Mouse (Mus musculus) ZHBTc4 (cell line): ENCODE data around the gene Slc25a17.

Experiments
- DNase-seq: peaks from one replicate; pipeline ENCODE4 v3.0.0-alpha.2; 2011; ENCODE audit warnings: low read depth, low spot score

Gene Slc25a17

DNA sequence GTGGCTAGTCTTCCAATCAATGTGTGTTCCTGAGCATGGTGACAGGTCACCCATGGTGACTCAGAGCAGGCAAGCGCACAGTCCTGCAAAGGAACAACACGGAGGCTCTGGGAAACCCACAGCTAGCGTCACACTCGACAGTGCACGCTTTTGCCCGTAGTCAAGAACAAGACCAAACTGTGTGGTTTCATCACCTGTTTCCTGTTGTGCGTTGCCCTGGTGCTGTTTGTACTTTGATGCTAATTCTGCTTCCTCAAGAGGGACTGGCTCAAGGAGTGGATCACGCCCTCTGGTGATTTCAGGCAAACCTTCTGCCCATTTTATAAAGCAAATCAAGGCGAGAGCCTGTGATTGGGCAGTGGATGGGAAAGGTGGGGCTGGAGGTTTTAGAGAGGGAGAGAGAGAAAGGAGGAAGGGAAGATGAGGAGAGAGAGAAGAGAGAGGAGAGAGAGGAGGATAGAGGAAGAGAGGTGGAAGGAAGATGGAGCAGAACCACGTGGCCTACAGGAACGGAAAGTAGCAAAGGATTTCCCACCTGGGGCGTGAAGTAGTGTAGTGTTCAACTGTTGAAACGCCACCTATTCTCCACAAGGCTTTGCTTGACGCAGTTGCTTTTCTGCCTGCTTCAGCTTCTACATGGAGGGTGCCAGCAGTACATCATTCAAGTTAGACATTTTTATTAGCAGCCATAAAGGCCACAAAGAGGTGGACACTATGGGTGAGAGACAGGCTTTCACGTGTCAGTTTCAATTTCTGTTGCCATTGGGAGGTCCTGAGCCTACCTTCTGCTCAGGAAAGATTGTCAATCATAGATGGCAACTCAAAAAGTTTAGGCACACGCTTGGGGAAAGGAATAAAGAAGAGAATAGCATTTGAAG, 59.2 kb downstream of the Slc25a17 start:
- DNase-seq = peak; percentile 66

DNA sequence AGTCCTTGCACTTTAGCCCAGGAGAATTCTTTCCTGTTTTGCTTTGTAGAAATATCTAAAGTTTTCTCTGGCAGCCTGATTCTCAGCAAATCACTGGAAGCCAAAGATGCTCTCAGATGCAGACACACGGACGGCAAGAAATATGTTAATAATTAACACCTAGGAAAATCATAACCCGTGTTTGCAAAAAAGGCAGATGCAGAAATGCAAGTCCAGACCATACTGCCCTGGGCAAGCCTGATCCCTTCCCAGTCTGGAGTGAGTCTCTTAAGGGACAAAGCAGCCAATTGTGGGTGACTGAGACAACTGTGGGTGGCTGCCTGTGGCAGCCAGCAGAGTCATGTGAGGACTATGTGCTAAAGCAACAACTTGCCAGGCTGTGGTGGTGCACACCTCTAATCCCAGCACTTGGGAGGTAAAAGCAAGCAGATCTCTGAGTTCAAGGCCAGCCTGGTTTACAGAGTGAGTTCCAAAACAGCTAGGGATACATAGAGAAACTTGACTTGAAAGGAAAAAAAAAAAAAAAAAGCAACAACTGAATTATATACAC, 60.0 kb downstream of the Slc25a17 start:
- DNase-seq = no peak

DNA sequence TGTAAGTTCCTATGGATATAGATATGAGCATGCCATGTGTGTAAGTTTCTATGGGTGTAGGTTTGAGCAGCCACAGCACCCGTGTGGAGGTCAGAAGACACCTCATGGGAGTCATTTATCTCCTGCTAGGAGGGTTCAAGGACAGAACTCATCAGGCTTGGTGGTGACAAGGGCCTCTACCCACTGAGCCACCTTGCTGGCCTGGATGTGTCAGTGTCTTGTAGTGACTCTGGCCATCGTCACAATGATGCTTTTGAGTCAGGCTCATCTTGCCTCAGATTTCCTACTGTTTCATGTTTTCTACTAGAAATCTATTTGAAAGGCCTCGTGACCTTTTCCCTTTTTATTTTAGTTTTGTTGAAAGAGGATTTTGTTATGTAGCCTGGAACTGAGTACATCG, 61.1 kb downstream of the Slc25a17 start:
- no peak for DNase-seq

DNA sequence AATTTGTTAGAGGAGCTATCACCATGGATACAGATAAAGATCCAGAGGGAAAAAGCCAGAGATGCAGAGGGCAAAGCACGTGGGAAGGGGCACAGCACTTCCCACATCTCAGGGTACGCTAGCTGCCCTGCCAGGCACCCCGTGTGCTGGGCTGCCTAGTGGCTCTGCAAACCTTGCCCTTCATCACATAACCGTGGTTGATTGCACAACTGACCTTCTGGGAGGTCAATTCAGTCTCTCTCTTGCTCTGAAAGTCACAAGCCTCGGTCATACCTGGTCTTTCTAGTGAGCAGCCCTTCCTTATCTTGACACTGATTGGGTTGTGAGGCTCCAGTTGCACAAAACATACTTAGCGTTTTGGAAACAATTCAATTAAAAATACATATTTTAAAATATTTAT, 62.4 kb downstream of the Slc25a17 start:
- no peak for DNase-seq

- no peak for DNase-seq
These were observed 63.1 kb downstream of the Slc25a17 start for GRCm38 (mm10) chr15:81297543-81297942.

DNA sequence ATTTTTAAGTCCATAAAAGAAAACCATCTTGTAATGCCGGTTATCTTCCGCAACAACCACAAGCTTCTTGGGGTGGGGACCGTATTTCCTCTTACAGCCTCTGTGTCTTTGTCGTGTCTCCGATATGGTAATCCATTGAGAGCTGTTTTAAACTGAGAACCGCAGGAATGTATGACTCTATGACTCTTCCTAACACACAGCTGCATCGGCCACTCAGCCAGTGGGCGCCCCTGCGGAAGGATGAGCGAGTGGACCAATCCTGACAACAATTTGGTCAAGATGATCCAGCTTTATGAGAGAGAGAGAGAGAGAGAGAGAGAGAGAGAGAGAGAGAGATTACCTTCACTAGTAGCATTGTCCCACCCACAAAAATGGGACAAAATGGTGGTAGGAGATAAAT, 65.7 kb downstream of the Slc25a17 start:
- no peak for DNase-seq

DNA sequence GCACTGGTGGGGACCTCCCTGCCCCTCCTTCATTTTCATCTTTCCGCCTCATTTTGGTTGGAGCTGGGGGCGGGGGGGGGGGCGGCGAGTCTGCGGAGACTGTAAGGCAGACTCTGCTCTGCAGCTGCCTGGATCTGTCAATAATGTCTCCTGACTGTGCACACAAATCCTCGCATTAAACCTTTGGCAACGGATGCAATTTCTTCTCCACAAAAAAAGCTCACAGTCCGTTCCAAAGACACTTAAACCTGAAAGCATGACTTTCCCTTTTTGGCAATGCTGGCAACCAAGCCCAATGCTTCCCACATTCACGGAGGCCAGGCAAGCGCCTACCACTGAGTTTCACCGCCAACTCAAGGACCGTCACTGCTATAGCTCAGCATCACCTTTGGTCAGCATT, 66.2 kb downstream of the Slc25a17 start:
- DNase-seq = no peak

DNA sequence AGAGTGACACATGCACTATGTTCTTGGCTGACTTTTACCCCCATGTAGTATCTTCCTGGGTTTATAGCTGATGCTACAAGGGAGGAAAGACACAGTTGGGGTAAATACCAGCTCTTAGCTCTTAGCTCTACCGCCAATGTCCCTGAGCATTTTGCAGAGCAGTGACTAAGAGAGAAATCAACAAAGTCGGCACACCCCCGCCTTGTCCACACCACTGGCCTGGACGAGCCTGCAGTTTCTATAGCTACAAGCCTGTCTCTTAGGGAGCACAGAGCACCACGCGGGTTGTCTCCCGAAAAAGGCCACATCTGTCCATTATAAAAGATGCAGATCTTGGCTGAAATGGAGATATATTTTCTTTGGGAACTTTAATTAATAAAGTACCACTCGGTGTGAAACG, 69.9 kb downstream of the Slc25a17 start:
- DNase-seq = no peak

DNA sequence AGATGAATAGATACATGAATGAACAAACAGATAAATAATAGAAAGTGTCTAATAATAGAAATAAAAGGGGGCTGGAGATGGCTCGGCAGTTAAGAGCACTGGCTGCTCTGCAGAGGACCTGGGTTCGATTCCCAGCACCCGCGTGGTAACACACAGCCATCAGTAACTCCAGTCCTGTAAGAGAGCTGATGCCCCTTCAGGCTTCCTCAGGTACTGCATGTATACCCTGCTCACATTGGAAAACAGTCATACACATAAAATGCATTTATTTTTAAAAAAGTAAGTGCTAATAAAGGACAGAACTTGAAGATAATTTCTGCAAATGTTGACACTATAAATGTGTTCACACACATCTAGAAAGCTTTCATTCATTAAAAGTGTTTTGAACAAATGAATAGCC, 70.4 kb downstream of the Slc25a17 start:
- DNase-seq = peak; percentile 31

DNA sequence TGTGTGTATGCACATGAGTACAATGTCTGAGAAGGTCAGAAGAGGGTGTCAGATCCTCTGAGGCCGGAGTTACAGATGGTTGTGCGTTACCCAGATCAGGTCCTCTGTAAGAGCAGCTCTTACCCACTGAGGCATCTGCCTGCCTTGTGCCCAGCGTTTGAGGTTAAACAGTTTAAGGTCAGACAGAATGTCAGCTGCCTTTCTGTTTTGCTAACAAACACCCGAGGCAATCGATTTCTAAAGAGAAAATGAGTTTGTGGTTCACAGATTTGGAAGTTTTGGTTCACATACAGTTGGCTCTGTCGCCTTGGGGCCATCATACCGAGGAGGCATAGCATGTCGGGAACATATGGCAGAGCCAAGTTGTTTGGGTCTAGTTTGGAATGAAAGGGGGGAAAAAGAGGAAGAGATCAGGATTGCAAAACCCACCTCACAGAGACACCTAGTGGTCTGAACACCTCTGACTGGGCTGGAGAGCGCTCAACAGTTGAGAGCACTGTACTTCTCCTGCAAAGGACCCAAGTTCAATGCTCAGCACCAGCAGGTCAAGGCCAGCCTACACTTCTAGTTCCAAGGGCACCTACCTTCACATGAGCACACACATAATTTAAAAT, 76.4 kb downstream of the Slc25a17 start:
- no peak for DNase-seq

- DNase-seq = no peak
These were observed 81.9 kb downstream of the Slc25a17 start for GRCm38 (mm10) chr15:81278699-81279098.

GRCm38 (mm10) chr15:81277928-81278327, 82.7 kb downstream of the Slc25a17 start:
- DNase-seq = no peak

- DNase-seq = no peak
These were observed 87.3 kb downstream of the Slc25a17 start for GRCm38 (mm10) chr15:81273361-81273760.

DNA sequence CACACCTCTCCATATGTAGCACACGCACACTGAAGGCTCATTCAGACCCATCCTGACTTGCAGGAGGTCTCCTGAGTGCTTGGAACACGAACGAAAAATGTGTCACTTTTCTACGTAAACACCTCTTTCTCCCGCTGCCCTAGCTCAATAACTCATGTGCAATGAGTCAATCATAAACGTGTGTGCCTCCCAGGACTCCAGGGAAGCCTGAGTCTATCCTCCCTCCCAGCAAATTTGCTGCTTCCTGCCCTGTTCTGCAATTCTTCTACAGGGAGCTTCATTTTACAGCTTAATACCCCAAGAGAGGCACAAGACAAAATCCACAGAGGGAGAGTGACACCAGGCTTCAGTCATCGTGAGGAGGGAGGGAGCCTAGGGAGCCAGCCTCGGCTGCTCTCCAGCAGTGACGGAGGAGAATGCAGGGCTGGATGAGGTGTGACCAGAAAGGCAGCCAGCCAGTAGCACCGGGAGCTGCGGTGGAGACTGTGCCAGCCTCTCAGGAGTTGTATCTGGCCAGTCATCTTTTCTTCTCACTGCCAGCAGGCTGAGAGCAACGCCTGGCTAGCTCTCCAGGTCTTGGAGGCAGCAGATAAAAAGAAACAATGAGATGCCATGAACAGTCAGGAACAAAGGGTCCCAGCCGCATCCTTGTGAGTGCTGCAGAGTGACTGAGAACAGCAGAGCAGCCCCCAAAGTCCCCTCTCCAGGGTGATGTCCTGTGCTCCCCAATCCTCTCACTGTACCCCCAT, 88.1 kb downstream of the Slc25a17 start:
- DNase-seq = no peak
